Mouse (Mus musculus) forebrain, embryonic 10.5 days (tissue): ENCODE data around the gene Ppm1h. TPM values are rescaled to one million over a fixed set of nuclear protein-coding genes. Genes with fewer than 3 reads are reported as not detected.

Source experiments
- DNase-seq: peaks from one replicate; pipeline ENCODE4 v3.0.0-alpha.2; 2017; ENCODE audit warnings: low spot score; ENCODE audit errors: extremely low spot score
- H3K27ac ChIP-seq: fragments of 300-500 bp; sonication (generic); 2 replicates; pipeline ENCODE4 v1.5.1; 2016; ENCODE audit warnings: mild to moderate bottlenecking
- H3K27me3 ChIP-seq: fragments of 300-500 bp; sonication (generic); 2 replicates; pipeline ENCODE4 v1.6.1; 2016; ENCODE audit warnings: mild to moderate bottlenecking; ENCODE audit not compliant: poor library complexity, severe bottlenecking
- H3K36me3 ChIP-seq: fragments of 300-500 bp; sonication (generic); replicated peaks from 2 replicates; pipeline ENCODE4 v1.6.1; 2016; ENCODE audit warnings: mild to moderate bottlenecking, moderate library complexity
- H3K4me1 ChIP-seq: fragments of 300-500 bp; sonication (generic); 2 replicates; pipeline ENCODE4 v1.6.1; 2016
- H3K4me3 ChIP-seq: fragments of 300-500 bp; sonication (generic); 2 replicates; pipeline ENCODE4 v1.5.1; 2016; ENCODE audit warnings: mild to moderate bottlenecking, moderate library complexity
- H3K9me3 ChIP-seq: fragments of 300-500 bp; sonication (generic); 2 replicates; pipeline ENCODE4 v1.6.1; 2016; ENCODE audit warnings: mild to moderate bottlenecking, moderate library complexity
- WGBS: fragments of 180-500 bp; shearing (Covaris S2); methylation state at CpG from one replicate; pipeline ENCODE4 v1.1.7; 2016; 5-methylcytosine and 5-hydroxymethylcytosine counted together
- microRNA counts: library from miRNA; unstranded; fragments of <30 nt; microRNA quantifications from one replicate; lab custom pipeline; 2017
- microRNA-seq: library from miRNA; unstranded; fragments of <30 nt; microRNA quantifications from one replicate; pipeline ENCODE4, GENCODE M21; 2017
- polyA plus RNA-seq: library from polyadenylated mRNA; unstranded; fragments of >200 nt; fragmentation: Nextera tagmentation; extraction: Ambion mirVana; gene quantifications from 2 replicates; pipeline ENCODE4 v1.2.1, GENCODE M21; 2016

Gene Ppm1h
- polyA plus RNA-seq, 1 experiment from 2014 or later = 2.7 TPM

GRCm38 (mm10) chr10:122991053-122991452 lies 312.5 kb downstream of the Ppm1h start:
- Histone ChIP-seq H3K4me1 (peaks cover 19% of the 10 kb centered on the region), H3K27ac (no peak overlapping the region), H3K27me3 (no peaks in the 10 kb centered on the region), H3K36me3 (peaks cover 37% of the 10 kb centered on the region), H3K9me3 (no peaks in the 10 kb centered on the region; the same call in 1 of the 2 replicates), H3K4me3 (no peak overlapping the region)
- no peak for DNase-seq
- 96% methylated on average over 9 of the region's 9 CpGs for WGBS

DNA sequence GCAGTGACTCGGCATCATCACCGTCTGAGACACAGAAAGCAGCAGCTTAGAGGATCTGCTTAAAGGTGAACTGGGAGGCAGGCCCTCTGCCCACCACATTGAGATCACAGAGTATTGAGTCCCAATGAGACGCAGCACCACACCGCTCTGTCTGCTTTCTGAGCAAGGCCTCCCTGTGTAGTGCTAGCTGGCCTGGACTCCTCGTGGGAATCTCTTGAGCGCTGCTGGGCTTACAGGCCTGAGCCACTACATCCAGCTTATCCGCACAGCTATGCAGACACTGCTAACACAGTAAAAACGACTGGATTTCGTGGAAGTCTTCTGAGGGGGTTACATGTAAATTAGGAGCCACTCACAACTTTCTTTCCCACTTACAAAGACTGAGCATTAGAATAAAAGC lies 313.1 kb downstream of the Ppm1h start:
- no peaks in the 10 kb centered on the region; the same call in 1 of the 2 replicates for H3K9me3 ChIP-seq
- no peak overlapping the region for H3K27ac ChIP-seq
- no peaks in the 10 kb centered on the region for H3K27me3 ChIP-seq
- peaks cover 13% of the 10 kb centered on the region for H3K4me1 ChIP-seq
- no peak overlapping the region for H3K4me3 ChIP-seq
- WGBS = 94% methylated on average over 9 of the region's 9 CpGs
- peaks cover 43% of the 10 kb centered on the region for H3K36me3 ChIP-seq
- no peak for DNase-seq

DNA sequence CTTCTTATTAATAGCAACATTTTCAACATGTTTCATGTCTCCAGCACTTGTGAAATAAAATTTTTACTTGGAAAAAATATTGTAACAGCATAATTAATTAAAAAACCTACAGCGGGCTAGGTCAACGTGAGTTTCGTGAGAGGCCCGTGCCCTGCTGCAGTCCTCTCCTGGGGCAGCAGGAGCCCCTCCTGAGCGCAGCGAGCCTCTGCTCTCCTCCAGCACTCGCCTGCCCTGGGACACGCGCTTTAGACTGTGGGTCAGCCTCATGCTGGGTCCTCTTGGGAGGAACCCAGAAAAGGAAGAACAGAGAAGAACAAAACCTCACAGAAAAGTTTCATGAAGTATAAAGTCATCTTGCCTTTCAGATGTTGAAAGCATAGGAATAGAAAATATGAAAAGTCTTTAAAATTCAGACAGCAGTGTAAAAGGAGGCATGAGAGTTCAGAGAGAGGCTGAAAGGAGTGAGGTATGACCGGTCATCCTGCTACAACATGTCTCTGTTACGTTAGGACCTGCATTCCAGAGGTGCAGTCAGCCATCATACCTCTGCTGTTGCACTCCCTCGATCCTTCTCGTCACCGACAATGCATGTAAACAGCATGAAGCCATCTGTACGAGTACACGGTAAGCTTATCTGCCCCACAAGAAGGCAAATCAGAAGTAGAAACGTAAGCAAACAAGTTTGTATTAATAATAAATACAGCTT lies 316.0 kb downstream of the Ppm1h start:
- H3K4me3 ChIP-seq = no peak overlapping the region
- no peaks in the 10 kb centered on the region for H3K27me3 ChIP-seq
- H3K27ac ChIP-seq = no peak overlapping the region
- WGBS = 72% methylated on average over 17 of the region's 17 CpGs
- no peak for DNase-seq
- no peaks in the 10 kb centered on the region; the same call in 1 of the 2 replicates for H3K9me3 ChIP-seq
- H3K36me3 ChIP-seq = peaks cover 72% of the 10 kb centered on the region
- 0 out of 2 replicates have a peak, but pooled peaks cover 2% of the 10 kb centered on the region for H3K4me1 ChIP-seq

MicroRNA genes within 50 kb of the gene (microRNA counts, 519-probe panel; counts per million panel counts)
- microRNA mmu-let-7i (lab: Ali Mortazavi, UCI) = 5,163 counts per million, percentile 85 among the panel's probes with 10 or more counts

Small RNA genes lying within 50 kb of the gene (microRNA-seq; reads per million reads assigned to microRNA genes)
- gene Mir6412 (not detected), gene Mir8104 (not detected), gene Mirlet7i (1,240 reads per million, percentile 75 among the genes with 10 or more reads in this experiment)

Other genes with a start within 250 kb of the Ppm1h start
- gene Avpr1a, start 230.3 kb upstream of the Ppm1h start, polyA plus RNA-seq = 0.11 and 0.16 TPM in 2 replicates